Mouse (Mus musculus): ENCODE data around the gene Mxi1.
"Not testable (repeated sequence)": the region's sequence is repeated elsewhere in the genome, so short reads cannot be mapped to it uniquely, and the experiment has no call there.

Mxi1 gene

DNA sequence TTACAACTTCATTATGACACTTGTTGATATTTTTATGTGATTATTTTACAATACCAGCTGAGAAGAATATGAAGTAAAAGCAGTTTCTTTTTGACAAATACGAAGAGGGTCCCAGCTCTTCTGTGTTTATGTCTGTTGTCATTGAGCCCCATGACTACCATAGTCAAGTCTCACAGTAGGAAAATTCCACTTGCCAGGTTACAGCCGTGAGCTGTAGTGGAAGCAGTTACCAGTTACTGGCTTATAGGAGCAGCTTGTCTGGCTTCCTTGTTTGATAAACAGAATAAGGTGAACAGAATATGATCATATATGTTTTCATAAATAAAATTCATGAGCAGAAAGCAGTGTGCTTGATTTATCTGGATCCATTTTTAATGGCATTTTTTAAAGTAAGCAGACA lies 54.2 kb downstream of the Mxi1 start:
- no peak for DNase-seq (ENCODE audit: extremely low spot score, low spot score)

GRCm38 (mm10) chr19:53364963-53365362 lies 54.6 kb downstream of the Mxi1 start:
- no peak for DNase-seq (ENCODE audit: extremely low spot score, low spot score)

- DNase-seq (ENCODE audit: extremely low spot score, low spot score) = no peak
These were observed 55.9 kb downstream of the Mxi1 start for GRCm38 (mm10) chr19:53366057-53366775.

GRCm38 (mm10) chr19:53366881-53367280 lies 56.6 kb downstream of the Mxi1 start:
- DNase-seq (ENCODE audit: extremely low spot score, low spot score) = no peak

GRCm38 (mm10) chr19:53369469-53370043 lies 59.2 kb downstream of the Mxi1 start:
- DNase-seq (ENCODE audit: extremely low spot score, low spot score) = peak; percentile 75

- no peak for DNase-seq (ENCODE audit: extremely low spot score, low spot score)
These were observed 59.9 kb downstream of the Mxi1 start for GRCm38 (mm10) chr19:53370233-53370632.

DNA sequence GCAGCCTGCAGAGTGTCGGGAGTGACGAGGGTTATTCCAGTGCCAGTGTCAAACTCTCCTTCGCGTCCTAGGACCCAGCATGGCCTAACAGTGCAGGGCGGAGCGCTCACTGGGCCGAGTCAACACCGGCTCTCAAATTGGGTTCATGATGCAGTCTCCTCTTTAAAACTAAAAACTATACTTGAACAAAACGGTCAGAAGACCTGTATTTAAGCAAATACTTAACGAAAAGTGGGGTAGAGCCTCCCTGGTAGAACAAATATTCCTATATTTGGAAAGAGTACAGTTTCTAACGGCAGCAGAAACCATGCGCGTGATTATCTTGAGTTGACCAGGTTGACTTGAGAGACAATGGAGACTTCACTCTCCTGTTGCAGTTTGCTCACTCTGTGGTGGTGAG lies 61.3 kb downstream of the Mxi1 start, which contains the start of gene Gm10197:
Gene Gm10197 (minus strand): TSS at position 101 of the 400 bp plus-strand sequence.
- no peak for DNase-seq (ENCODE audit: extremely low spot score, low spot score)

DNA sequence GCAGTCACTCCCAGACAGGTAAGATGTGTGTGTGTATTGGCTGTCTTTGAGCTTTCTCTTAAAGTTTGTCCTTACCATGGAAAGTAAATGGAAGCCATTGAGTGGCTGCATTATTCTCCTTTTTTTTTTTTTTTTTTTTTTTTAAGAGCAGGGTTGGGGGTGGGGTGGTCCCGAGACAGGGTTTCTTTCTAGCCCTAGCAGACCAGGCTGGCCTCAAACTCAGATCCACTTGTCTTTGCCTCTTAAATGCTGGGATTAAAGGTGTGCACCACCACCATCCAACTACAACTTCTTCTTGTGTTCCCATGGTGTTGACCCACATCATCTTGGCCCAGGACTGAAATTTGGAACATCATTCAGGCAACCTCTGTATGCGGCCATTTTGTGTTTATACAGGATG lies 63.3 kb downstream of the Mxi1 start:
- DNase-seq (ENCODE audit: extremely low spot score, low spot score) = no peak

DNA sequence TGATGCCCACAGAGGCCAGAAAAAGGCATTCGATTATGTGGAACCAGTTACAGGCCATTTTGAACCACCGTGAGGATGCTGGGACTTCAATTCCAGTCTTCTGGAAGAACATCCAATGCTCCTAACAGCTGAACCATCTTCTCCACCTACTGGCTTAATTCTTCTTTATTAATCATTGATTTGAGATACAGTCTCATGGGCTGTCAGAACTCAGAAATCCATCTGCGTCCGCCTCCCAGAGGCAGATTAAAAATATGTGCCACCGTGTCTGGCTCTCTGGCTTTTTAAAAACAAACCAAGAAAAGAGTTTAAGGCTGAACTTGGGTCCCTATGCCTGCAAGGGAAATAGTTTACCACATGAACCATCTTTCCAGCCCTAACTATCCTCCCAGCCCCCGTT lies 65.0 kb downstream of the Mxi1 start:
- no peak for DNase-seq (ENCODE audit: extremely low spot score, low spot score)

DNA sequence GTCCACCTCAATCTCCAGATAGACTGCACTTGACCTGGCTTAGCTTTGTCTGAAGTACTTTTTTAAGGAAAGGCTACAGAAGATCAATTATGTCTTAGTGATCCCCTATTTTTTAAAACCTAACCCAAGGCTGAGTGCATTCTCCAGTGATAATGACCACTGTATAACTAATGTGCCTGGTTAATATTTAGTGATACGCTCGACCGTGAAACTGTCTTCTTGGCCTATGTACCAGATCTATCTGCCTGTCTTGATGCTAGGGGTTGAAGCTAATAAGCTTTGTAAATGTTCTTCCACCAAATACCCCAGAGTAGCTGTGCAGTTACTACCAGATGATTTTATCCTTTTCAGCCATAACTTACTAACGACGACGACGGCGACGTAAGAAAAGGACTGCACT lies 65.5 kb downstream of the Mxi1 start:
- no peak for DNase-seq (ENCODE audit: extremely low spot score, low spot score)

DNA sequence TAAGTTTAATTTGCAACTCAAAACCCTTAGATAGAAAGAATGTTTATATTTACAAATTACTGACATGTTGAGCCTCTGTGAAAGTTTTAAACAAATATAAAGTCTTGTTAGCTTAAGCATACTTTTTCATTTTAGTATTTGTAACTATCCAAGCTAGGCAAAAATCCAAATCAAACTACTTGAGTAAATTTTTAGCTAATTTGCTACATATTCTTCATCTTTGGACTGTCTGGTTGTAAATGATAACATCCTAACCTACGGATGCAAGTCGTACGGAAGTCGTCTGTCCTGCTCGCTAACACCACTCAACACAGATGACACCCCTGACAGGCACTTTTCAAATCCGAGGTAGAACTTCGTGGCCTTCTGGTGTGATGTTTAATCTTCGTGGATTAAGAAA lies 67.3 kb downstream of the Mxi1 start:
- no peak for DNase-seq (ENCODE audit: extremely low spot score, low spot score)

- DNase-seq (ENCODE audit: extremely low spot score, low spot score) = no peak
These were observed 68.1 kb downstream of the Mxi1 start for GRCm38 (mm10) chr19:53378421-53378820.

DNA sequence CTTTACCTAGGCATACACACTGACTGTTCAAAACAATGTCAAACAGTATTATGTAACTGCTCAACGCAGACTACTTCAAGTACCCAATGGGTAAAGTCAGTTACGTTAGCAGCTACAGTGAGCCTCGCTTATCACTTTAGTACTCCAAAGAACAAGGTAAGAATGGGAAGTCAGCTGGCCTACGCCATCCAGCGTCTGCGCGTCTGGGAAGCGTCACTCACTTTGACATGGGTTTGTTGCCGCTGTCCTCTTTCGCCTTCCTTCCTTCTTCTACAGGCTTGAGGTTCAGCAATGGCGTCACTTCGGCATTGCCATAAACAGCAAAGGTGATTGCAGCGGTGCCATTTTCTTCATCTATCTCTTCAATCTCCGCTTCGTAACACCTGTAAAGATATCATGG lies 73.0 kb downstream of the Mxi1 start:
- no peak for DNase-seq (ENCODE audit: extremely low spot score, low spot score)

DNA sequence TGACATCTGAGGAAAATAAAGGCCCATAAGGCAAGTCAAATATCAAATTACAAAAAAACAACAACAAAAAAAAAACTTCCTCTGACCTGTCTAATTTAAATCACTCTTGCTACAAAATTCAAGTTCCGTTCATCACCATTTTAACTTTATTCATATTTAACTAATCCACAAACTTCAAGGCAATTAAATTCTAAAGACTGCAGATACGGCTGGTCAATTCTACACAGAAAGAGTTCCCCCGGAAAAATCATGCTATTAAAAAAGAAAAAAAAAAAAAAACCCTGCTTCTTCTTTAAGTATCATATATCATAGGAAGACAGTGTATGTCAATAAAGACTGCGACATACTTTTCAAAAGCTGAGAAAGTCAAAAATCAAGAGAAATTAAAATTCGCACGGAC lies 79.1 kb downstream of the Mxi1 start:
- DNase-seq (ENCODE audit: extremely low spot score, low spot score) = no peak

- no peak for DNase-seq (ENCODE audit: extremely low spot score, low spot score)
These were observed 79.6 kb downstream of the Mxi1 start for GRCm38 (mm10) chr19:53389851-53390431.

DNA sequence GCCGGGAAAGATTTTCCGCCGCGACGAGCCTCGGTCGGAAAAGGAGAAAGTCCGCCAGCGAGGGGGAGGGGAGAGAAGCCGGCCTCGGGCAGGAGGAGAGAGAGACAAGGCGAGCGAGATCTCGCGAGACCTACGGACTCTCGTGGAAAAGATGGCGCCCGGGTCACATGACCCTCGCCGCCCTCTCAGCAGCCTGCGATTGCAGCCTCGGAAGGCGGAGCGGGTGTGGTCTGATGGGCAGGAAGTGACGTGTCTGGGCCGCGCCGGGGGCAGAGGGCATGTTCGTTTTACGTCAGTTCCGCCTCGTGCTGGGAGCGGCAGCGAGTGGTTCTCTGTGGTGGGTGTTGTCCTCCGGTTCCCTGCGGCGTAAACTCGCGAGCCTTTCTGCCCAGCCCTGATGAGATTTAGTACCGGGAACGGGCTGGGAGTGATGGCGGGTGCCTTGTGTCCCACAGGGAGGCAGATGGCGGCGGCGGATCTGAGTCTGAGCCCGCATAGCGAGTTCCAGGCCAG lies 80.2 kb downstream of the Mxi1 start, which contains the start of gene Smndc1:
Gene Smndc1 (minus strand): TSS at position 84 of the 513 bp plus-strand sequence.
- DNase-seq (ENCODE audit: extremely low spot score, low spot score) = peak; percentile 100

DNA sequence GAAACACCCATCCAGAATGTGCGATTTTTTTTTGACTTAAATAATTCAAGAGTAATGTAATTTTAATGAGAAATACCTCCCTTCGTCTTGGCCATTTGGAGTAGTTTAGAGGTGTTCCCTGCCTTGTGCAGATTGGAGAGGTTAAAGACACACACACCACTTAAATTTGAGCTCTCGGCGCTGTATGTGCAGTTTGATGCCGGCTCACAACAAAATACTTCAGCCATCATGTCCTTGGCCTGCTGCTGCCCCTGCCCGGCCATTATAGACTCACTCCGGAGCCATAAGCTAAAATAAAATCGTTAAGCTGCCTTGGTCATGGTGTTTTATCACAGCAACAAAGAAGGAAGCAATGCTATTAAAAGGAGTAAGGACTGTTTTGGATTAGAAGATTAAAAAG lies 81.1 kb downstream of the Mxi1 start:
- no peak for DNase-seq (ENCODE audit: extremely low spot score, low spot score)

DNA sequence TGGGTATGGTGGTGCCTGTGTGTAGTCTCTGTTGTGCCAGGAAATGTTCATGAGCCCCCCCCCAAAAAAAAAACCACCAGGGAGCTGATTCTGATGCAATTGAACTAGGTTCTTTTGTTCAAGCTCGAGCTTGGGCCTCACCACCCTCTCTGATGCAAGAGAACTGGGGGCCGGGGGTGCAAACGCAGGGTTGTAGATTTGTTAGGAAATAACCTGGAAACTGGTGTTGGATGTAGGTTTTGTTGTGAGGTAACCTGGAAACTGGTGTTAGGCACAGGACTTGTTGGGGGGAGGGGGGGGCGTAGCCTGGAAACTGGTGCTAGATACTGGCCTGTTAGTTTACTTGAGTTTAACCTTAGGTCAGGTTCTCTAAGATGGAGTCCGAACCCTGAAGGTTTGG lies 81.5 kb downstream of the Mxi1 start:
- DNase-seq (ENCODE audit: extremely low spot score, low spot score) = no peak

DNA sequence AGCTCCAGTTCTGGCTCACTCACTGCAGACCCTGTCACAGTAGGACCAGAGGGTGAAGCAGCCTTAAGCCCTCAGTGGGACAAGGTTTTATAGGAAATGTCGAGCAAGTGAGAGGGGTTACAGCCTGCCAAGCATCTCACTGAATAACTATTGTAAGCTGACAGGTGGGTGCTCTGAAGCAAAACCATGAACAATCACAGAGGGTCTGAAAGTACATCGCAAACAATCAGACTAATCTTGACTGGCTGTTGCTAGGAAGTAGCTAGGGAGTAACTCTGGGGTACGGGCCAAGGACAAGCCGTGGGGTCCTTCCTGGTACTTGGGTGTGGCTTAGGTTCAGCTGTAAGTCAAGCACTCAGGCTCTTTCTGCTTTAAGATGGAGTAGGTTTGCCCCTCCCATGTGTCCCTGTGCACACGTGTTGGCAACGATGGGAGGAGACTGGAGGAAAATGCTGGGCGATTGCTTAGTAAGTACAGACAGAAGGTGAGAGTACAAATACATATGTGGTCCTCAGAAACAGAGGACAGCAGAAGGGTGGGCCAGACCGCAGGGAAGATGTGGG lies 82.5 kb downstream of the Mxi1 start:
- DNase-seq (ENCODE audit: extremely low spot score, low spot score) = no peak

DNA sequence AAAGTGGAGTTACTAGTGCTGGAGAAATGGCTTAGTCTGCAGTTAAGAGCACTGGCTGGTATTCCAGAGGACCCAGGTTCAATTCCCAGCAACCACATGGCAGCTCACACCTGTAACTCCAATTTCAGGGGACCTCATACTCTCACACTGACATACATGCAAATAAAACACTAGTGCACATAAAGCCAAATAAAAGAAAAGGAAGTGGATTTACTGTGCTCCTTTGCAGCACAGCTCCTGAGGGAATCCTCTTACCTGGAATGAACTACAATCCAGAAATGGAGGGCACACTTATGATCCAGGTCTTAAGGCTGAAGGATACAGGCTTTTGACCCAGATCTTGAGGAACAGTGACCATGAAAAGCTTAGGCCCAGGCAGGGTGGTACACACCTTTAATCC lies 83.3 kb downstream of the Mxi1 start:
- no peak for DNase-seq (ENCODE audit: extremely low spot score, low spot score)

- DNase-seq (ENCODE audit: extremely low spot score, low spot score) = no peak
These were observed 84.2 kb downstream of the Mxi1 start for GRCm38 (mm10) chr19:53394552-53394951.

GRCm38 (mm10) chr19:53394956-53395355 lies 84.6 kb downstream of the Mxi1 start:
- DNase-seq (ENCODE audit: extremely low spot score, low spot score) = not testable (repeated sequence)
